Mouse (Mus musculus) MEL (cell line): ENCODE results near the gene Slc25a38. TPM values are rescaled to one million over a fixed set of nuclear protein-coding genes. Genes with fewer than 3 reads are reported as not detected.

Experiments used
- DNase-seq: peaks from one replicate; pipeline ENCODE4 v3.0.0; 2011; ENCODE audit warnings: low read depth, low spot score
- H3K27ac ChIP-seq: 2 replicates; pipeline ENCODE4 v1.5.1; 2012; ENCODE audit warnings: low read depth, mild to moderate bottlenecking, control low read depth, low read length, moderate library complexity; ENCODE audit not compliant: control insufficient read depth
- H3K27me3 ChIP-seq, 2 experiments: fragments of 150-350 bp in 1 of 2; sonication (generic) in 1 of 2; 2 replicates each; pipeline ENCODE4 v1.6.1; 2012; ENCODE audit warnings: low read length in 2 of 2, mild to moderate bottlenecking in 2 of 2, improper control_type of control experiment in 1 of 2, moderate library complexity in 1 of 2; ENCODE audit not compliant: insufficient read depth in 2 of 2, control insufficient read depth in 1 of 2
- H3K36me3 ChIP-seq, 2 experiments: 2 replicates each; pipeline ENCODE4 v1.6.1; 2012 to 2014; ENCODE audit warnings: low read length in 2 of 2, improper control_type of control experiment in 1 of 2, inconsistent platforms in 1 of 2, mild to moderate bottlenecking in 1 of 2; ENCODE audit not compliant: insufficient read depth in 2 of 2, control insufficient read depth in 1 of 2
- H3K4me1 ChIP-seq, 2 experiments: fragments of 150-350 bp in 1 of 2; sonication (generic) in 1 of 2; 2 replicates each; pipeline ENCODE4 v1.6.1; 2012; ENCODE audit warnings: low read length in 2 of 2, improper control_type of control experiment in 1 of 2, mild to moderate bottlenecking in 1 of 2; ENCODE audit not compliant: insufficient read depth in 2 of 2, control insufficient read depth in 1 of 2
- H3K4me3 ChIP-seq, 2 experiments: fragments of 150-350 bp in 1 of 2; sonication (generic) in 1 of 2; 2 replicates each; pipeline ENCODE4 v1.5.1; 2012; ENCODE audit warnings: low read depth in 2 of 2, low read length in 2 of 2, mild to moderate bottlenecking in 2 of 2, moderate library complexity in 2 of 2, control low read depth in 1 of 2, improper control_type of control experiment in 1 of 2; ENCODE audit not compliant: control insufficient read depth in 1 of 2, insufficient read depth in 1 of 2
- H3K79me2 ChIP-seq: 2 replicates; pipeline ENCODE4 v1.6.1; 2012; ENCODE audit warnings: mild to moderate bottlenecking, low read length, moderate library complexity; ENCODE audit not compliant: control insufficient read depth, poor library complexity, insufficient read depth
- H3K9ac ChIP-seq: 2 replicates; pipeline ENCODE4 v1.6.1; 2012; ENCODE audit warnings: low read depth, mild to moderate bottlenecking, control low read depth, low read length, moderate library complexity; ENCODE audit not compliant: control insufficient read depth, poor library complexity, severe bottlenecking
- H3K9me3 ChIP-seq: fragments of 150-350 bp; sonication (generic); replicated peaks from 2 replicates; pipeline ENCODE4 v1.6.1; 2012; ENCODE audit warnings: mild to moderate bottlenecking, low read length, improper control_type of control experiment, moderate library complexity; ENCODE audit not compliant: insufficient read depth
- CHD2 ChIP-seq: IDR thresholded peaks from 2 replicates; pipeline ENCODE4 v1.6.1; 2011; ENCODE audit warnings: low read length, improper control_type of control experiment
- CTCF ChIP-seq, 3 experiments: IDR thresholded peaks in 2 of 3; conservative IDR thresholded peaks in 1 of 3; 2 replicates each; pipeline ENCODE4 v1.5.1; 2011 to 2012; ENCODE audit warnings: low read length in 3 of 3, low read depth in 2 of 3, mild to moderate bottlenecking in 2 of 3, improper control_type of control experiment in 1 of 3, inconsistent platforms in 1 of 3, mixed read lengths in 1 of 3, moderate library complexity in 1 of 3; ENCODE audit not compliant: control insufficient read depth in 1 of 3, insufficient read depth in 1 of 3, poor library complexity in 1 of 3, severe bottlenecking in 1 of 3
- E2F4 ChIP-seq: IDR thresholded peaks from 2 replicates; pipeline ENCODE4 v1.6.1; 2011; ENCODE audit warnings: low read depth, low read length, improper control_type of control experiment, borderline replicate concordance
- EP300 ChIP-seq, 2 experiments: IDR thresholded peaks; 2 replicates each; pipeline ENCODE4 v1.6.1; 2011; ENCODE audit warnings: improper control_type of control experiment in 2 of 2, low read length in 2 of 2, low read depth in 1 of 2, mild to moderate bottlenecking in 1 of 2
- GATA1 ChIP-seq: IDR thresholded peaks from 2 replicates; pipeline ENCODE4 v1.6.1; 2011; ENCODE audit warnings: low read depth, low read length, improper control_type of control experiment
- MAFK ChIP-seq: IDR thresholded peaks from 2 replicates; pipeline ENCODE4 v1.6.1; 2011; ENCODE audit warnings: low read depth, mild to moderate bottlenecking, low read length, improper control_type of control experiment, borderline replicate concordance
- MAX ChIP-seq: IDR thresholded peaks from 2 replicates; pipeline ENCODE4 v1.6.1; 2011; ENCODE audit warnings: low read length, improper control_type of control experiment
- MXI1 ChIP-seq: IDR thresholded peaks from 2 replicates; pipeline ENCODE4 v1.6.1; 2011; ENCODE audit warnings: mild to moderate bottlenecking, low read depth, low read length, improper control_type of control experiment
- MYB ChIP-seq: IDR thresholded peaks from 2 replicates; pipeline ENCODE4 v1.6.1; 2011; ENCODE audit warnings: mild to moderate bottlenecking, low read depth, low read length, improper control_type of control experiment
- MYC ChIP-seq: IDR thresholded peaks from 2 replicates; pipeline ENCODE4 v1.6.1; 2011; ENCODE audit warnings: low read depth, mild to moderate bottlenecking, low read length, improper control_type of control experiment, moderate library complexity
- POLR2AphosphoS2 ChIP-seq: IDR thresholded peaks from 2 replicates; pipeline ENCODE4 v1.6.1; 2011; ENCODE audit warnings: low read length, improper control_type of control experiment
- RAD21 ChIP-seq: IDR thresholded peaks from 2 replicates; pipeline ENCODE4 v1.6.1; 2011; ENCODE audit warnings: mild to moderate bottlenecking, low read depth, low read length, improper control_type of control experiment
- SMC3 ChIP-seq: IDR thresholded peaks from 2 replicates; pipeline ENCODE4 v1.6.1; 2011; ENCODE audit warnings: low read depth, low read length, improper control_type of control experiment
- TAL1 ChIP-seq: IDR thresholded peaks from 2 replicates; pipeline ENCODE4 v1.6.1; 2012; ENCODE audit warnings: mild to moderate bottlenecking, inconsistent platforms, low read length, moderate library complexity, mixed read lengths
- TBP ChIP-seq: IDR thresholded peaks from 2 replicates; pipeline ENCODE4 v1.8.0; 2011; ENCODE audit warnings: low read depth, low read length, improper control_type of control experiment
- TCF12 ChIP-seq: IDR thresholded peaks from 2 replicates; pipeline ENCODE4 v1.6.1; 2014; ENCODE audit warnings: low read depth, mild to moderate bottlenecking, inconsistent platforms, low read length, improper control_type of control experiment, moderate library complexity
- UBTF ChIP-seq: IDR thresholded peaks from 2 replicates; pipeline ENCODE4 v1.6.1; 2012; ENCODE audit warnings: low read depth, mild to moderate bottlenecking, inconsistent platforms, low read length, improper control_type of control experiment, moderate library complexity, borderline replicate concordance; ENCODE audit not compliant: insufficient read depth
- USF2 ChIP-seq, 2 experiments: IDR thresholded peaks; 2 replicates each; pipeline ENCODE4 v1.6.1; 2011 to 2012; ENCODE audit warnings: improper control_type of control experiment in 2 of 2, low read length in 2 of 2, borderline replicate concordance in 1 of 2, inconsistent platforms in 1 of 2, low read depth in 1 of 2, mild to moderate bottlenecking in 1 of 2; ENCODE audit not compliant: insufficient read depth in 1 of 2
- ZC3H11A ChIP-seq: IDR thresholded peaks from 2 replicates; pipeline ENCODE4 v1.6.1; 2012; ENCODE audit warnings: low read depth, mild to moderate bottlenecking, inconsistent platforms, low read length, improper control_type of control experiment
- ZKSCAN1 ChIP-seq: IDR thresholded peaks from 2 replicates; pipeline ENCODE4 v1.6.1; 2012; ENCODE audit warnings: low read depth, mild to moderate bottlenecking, inconsistent platforms, low read length, improper control_type of control experiment, moderate library complexity
- polyA plus RNA-seq, 2 experiments: library from polyadenylated mRNA; stranded (reverse) in 1 of 2; unstranded in 1 of 2; fragments of >175 nt in 1 of 2; fragments of >200 nt in 1 of 2; gene quantifications; 2 replicates each; pipeline versions ENCODE4 v1.2.1 to v1.2.4; 2012; ENCODE audit warnings: low replicate concordance in 2 of 2, low read depth in 1 of 2; ENCODE audit not compliant: insufficient read length in 2 of 2, insufficient read depth in 1 of 2, missing spikeins in 1 of 2
- total RNA-seq: library from RNA; depleted of rRNA; stranded (reverse); fragments of 300-350 nt; gene quantifications from 2 replicates; pipeline ENCODE4 v1.2.3, GENCODE M21; 2012

The Slc25a38 gene
- total and polyA plus RNA-seq, 3 experiments: 81.3 to 87.6 TPM; not detected in 1

- TF ChIP-seq RAD21 (peak; percentile 44), SMC3 (peak; percentile 52), CTCF (IDR thresholded peaks at IDR 0.05 in 2 of 3, conservative IDR thresholded peaks at IDR 0.05 in 1 of 3; ENCODE audit: control insufficient read depth in 1 of 3, insufficient read depth in 1 of 3, low read depth in 2 of 3, low read length in 3 of 3, poor library complexity in 1 of 3, severe bottlenecking in 1 of 3) (peak; percentile 56 to 75 (median 60)), E2F4 (no peak), ZC3H11A (peak; percentile 22; the same call in 1 of the 2 replicates), MAX (no peak), TAL1 (no peak), MXI1 (no peak)
- H3K79me2 ChIP-seq: no peaks in the 10 kb centered on the region
- no peak overlapping the region for H3K4me3 ChIP-seq
- DNase-seq: peak; percentile 52
- H3K27me3 ChIP-seq: no peaks in the 10 kb centered on the region; a peak in 1 of 4 replicates
- no peak overlapping the region for H3K27ac ChIP-seq
- no peak overlapping the region for H3K9ac ChIP-seq
- peaks cover 0 to 10% of the 10 kb centered on the region in 2 experiments; a peak in 2 of 4 replicates for H3K4me1 ChIP-seq
- no peaks in the 10 kb centered on the region for H3K36me3 ChIP-seq
- no peaks in the 10 kb centered on the region for H3K9me3 ChIP-seq
Observed at GRCm38 (mm10) chr9:120081247-120081646, 28.9 kb upstream of the Slc25a38 start.

DNA sequence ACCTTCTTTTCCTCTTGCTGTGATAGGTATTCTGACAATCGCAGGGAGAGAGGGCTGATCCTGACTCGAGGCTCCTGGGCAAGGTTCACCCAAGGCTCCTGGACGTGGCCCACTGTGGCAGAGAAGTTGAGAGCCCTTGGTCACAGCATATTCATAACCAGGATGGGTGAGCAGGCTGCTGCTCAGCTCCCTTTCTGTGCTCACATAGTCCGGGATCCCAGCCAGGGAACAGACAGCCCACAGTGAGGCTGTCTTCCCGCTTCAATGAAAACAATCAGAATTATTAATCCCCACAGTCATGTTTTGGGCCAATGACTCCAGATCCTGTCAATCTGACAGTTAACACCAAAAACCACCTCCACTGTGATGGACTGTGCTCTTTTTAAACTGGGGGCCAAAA lies 28.2 kb upstream of the Slc25a38 start:
- no peak for TF ChIP-seq CTCF (IDR thresholded peaks at IDR 0.05 in 2 of 3, conservative IDR thresholded peaks at IDR 0.05 in 1 of 3; ENCODE audit: control insufficient read depth in 1 of 3, insufficient read depth in 1 of 3, low read depth in 2 of 3, low read length in 3 of 3, poor library complexity in 1 of 3, severe bottlenecking in 1 of 3)
- no peak for TF ChIP-seq MAFK
- TF ChIP-seq E2F4: no peak
- TF ChIP-seq GATA1: no peak
- TF ChIP-seq MYB: no peak
- TF ChIP-seq, all 39 proteins: peak for 0
- Histone ChIP-seq H3K9me3 (no peaks in the 10 kb centered on the region), H3K9ac (no peak overlapping the region), H3K4me1 (peaks cover 0 to 10% of the 10 kb centered on the region in 2 experiments; a peak in 2 of 4 replicates), H3K36me3 (no peaks in the 10 kb centered on the region), H3K27ac (no peak overlapping the region), H3K4me3 (no peak overlapping the region), H3K79me2 (no peaks in the 10 kb centered on the region), H3K27me3 (no peaks in the 10 kb centered on the region; a peak in 1 of 4 replicates)
- DNase-seq: no peak

GRCm38 (mm10) chr9:120082691-120083090 lies 27.5 kb upstream of the Slc25a38 start:
- peaks cover 0 to 10% of the 10 kb centered on the region in 2 experiments; a peak in 2 of 4 replicates for H3K4me1 ChIP-seq
- no peak overlapping the region for H3K27ac ChIP-seq
- H3K36me3 ChIP-seq: no peaks in the 10 kb centered on the region
- H3K4me3 ChIP-seq: no peak overlapping the region
- H3K27me3 ChIP-seq: no peaks in the 10 kb centered on the region; a peak in 1 of 4 replicates
- H3K9me3 ChIP-seq: no peaks in the 10 kb centered on the region
- TF ChIP-seq RAD21 (no peak), POLR2AphosphoS2 (no peak), MAFK (no peak), TCF12 (no peak), UBTF (no peak), SMC3 (no peak), CHD2 (no peak), ZKSCAN1 (no peak), MYC (no peak), USF2 (IDR thresholded peaks at IDR 0.05; ENCODE audit: borderline replicate concordance in 1 of 2, insufficient read depth in 1 of 2, low read depth in 1 of 2, low read length in 2 of 2) (no peak), MXI1 (no peak), E2F4 (no peak), EP300 (IDR thresholded peaks at IDR 0.05; ENCODE audit: low read depth in 1 of 2, low read length in 2 of 2) (no peak), TBP (no peak)
- no peak overlapping the region for H3K9ac ChIP-seq
- H3K79me2 ChIP-seq: no peaks in the 10 kb centered on the region
- no peak for DNase-seq
